In the genomic region with DNA sequence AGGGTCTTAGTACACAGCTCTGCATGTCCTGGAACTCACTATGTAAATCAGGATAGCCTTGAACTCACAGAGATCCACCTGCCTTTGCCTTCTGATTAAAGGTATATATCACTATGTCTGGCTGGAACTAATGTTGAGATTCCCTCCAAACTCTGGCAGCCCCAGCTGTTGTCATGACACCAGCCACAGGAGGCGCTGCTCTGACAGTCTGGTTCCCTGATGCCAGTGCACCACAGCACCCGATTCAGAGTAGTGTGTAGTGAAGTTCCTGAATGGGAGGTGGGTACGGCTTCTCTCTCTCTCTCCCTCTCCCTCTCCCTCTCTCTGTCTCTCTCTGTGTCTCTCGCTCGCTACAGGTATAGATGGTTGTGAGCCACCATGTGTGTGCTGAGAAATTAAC, we compare ENCODE assay signal across 9 mouse cellular contexts. TPM values are rescaled to one million over a fixed set of nuclear protein-coding genes. Genes with fewer than 3 reads are reported as not detected.
DNase-seq lines count a peak whose midpoint lies in the region; ATAC-seq and TF ChIP-seq lines count a peak whose summit lies in the region.
"Had no signal": no experiment of that assay in that cellular context is flagged by ENCODE, and none has a peak within 500 bp of the region (broad histone marks: within the 10 kb centered on the region; RNA-seq: fewer than 3 reads in every experiment).

No protein-coding gene starts in this region.

- no peaks in the 10 kb centered on the region for H3K9me3 ChIP-seq in forebrain, embryonic 12.5 days
- H3K9me3 ChIP-seq in hindbrain, embryonic 13.5 days: no peaks in the 10 kb centered on the region
- H3K9me3 ChIP-seq in liver, embryonic 11.5 days (ENCODE audit: control insufficient read depth, low read length): no peaks in the 10 kb centered on the region

- peaks cover 13% of the 10 kb centered on the region for H3K4me1 ChIP-seq in forebrain, embryonic 12.5 days
- peaks cover 27% of the 10 kb centered on the region for H3K4me1 ChIP-seq in hindbrain, embryonic 13.5 days (replicated peaks)
- peaks cover 11% of the 10 kb centered on the region for H3K4me1 ChIP-seq in liver, embryonic 11.5 days (replicated peaks; ENCODE audit: control insufficient read depth, insufficient read depth, low read length)

- no peak overlapping the region for H3K9ac ChIP-seq in forebrain, embryonic 12.5 days
- peak overlapping the region; percentile 49; the same call in 1 of the 2 replicates for H3K9ac ChIP-seq in hindbrain, embryonic 13.5 days
- H3K9ac ChIP-seq in liver, embryonic 11.5 days (ENCODE audit: low read depth, low read length): no peak overlapping the region

- WGBS in forebrain, embryonic 12.5 days: 9% methylated on average over 5 of the region's 5 CpGs
- 15% methylated on average over 5 of the region's 5 CpGs for WGBS in hindbrain, embryonic 13.5 days
- WGBS in liver, embryonic 11.5 days: 15% methylated on average over 5 of the region's 5 CpGs

- ATAC-seq in forebrain, embryonic 12.5 days (ENCODE audit: low FRiP score): 0 out of 2 replicates have a peak, but pooled peaks have one; percentile 32
- peak; percentile 50 for ATAC-seq in hindbrain, embryonic 13.5 days (ENCODE audit: low FRiP score)
- ATAC-seq in liver, embryonic 11.5 days (replicated peaks; ENCODE audit: low FRiP score): peak; percentile 60
- no peak for ATAC-seq in activated CD4-positive, CD25-positive, alpha-beta regulatory T cell, adult 4 months

- DNase-seq in layer of hippocampus, adult 2 months (ENCODE audit: low spot score in 2 of 2): peak; percentile 52 to 64
- DNase-seq in layer of hippocampus, adult 8-10 months (ENCODE audit: low spot score in 2 of 2): no peak
- peak; percentile 77 for DNase-seq in MEL-GATA-1-ER (ENCODE audit: extremely low read depth, low read depth)
- DNase-seq in liver, embryonic 11.5 days (ENCODE audit: low spot score): peak; percentile 57
- peak; percentile 54 to 73 for DNase-seq in natural killer cell, adult 2 months (ENCODE audit: low spot score in 2 of 2)

- H3K27me3 ChIP-seq in forebrain, embryonic 12.5 days: peaks cover 22% of the 10 kb centered on the region; the same call in 1 of the 2 replicates
- no peaks in the 10 kb centered on the region for H3K27me3 ChIP-seq in hindbrain, embryonic 13.5 days
- H3K27me3 ChIP-seq in liver, embryonic 11.5 days (replicated peaks; ENCODE audit: control insufficient read depth, insufficient read depth, low read length): peaks cover 5% of the 10 kb centered on the region

- TF ChIP-seq CTCF in layer of hippocampus, adult 2 months (conservative IDR thresholded peaks at IDR 0.05): peak; percentile 80

- no peak overlapping the region for H3K4me3 ChIP-seq in layer of hippocampus, adult 2 months
- H3K4me3 ChIP-seq in forebrain, embryonic 12.5 days (replicated peaks): no peak overlapping the region
- H3K4me3 ChIP-seq in hindbrain, embryonic 13.5 days: no peak overlapping the region
- no peak overlapping the region for H3K4me3 ChIP-seq in liver, embryonic 11.5 days (ENCODE audit: low read depth, low read length)

- no peak overlapping the region for H3K4me2 ChIP-seq in forebrain, embryonic 12.5 days
- H3K4me2 ChIP-seq in hindbrain, embryonic 13.5 days: no peak overlapping the region
- peak overlapping the region; percentile 43 for H3K4me2 ChIP-seq in liver, embryonic 11.5 days

- H3K27ac ChIP-seq in layer of hippocampus, adult 2 months: peak overlapping the region; percentile 20; the same call in 1 of the 2 replicates
- no peak overlapping the region for H3K27ac ChIP-seq in forebrain, embryonic 12.5 days
- peak overlapping the region; percentile 85 for H3K27ac ChIP-seq in hindbrain, embryonic 13.5 days
- H3K27ac ChIP-seq in liver, embryonic 11.5 days (ENCODE audit: low read depth, low read length): no peak overlapping the region

- H3K36me3 ChIP-seq in forebrain, embryonic 12.5 days (replicated peaks): peaks cover 18% of the 10 kb centered on the region
- H3K36me3 ChIP-seq in hindbrain, embryonic 13.5 days: peaks cover 20% of the 10 kb centered on the region
- peaks cover 16% of the 10 kb centered on the region for H3K36me3 ChIP-seq in liver, embryonic 11.5 days (ENCODE audit: control insufficient read depth, insufficient read depth, low read length)

RNA-seq across cellular contexts. Expression of gene Dnajc5g, which starts 23.7 kb away (rescaled TPM):
- total RNA-seq in layer of hippocampus, adult 2 months (2021): not detected
- not detected for total RNA-seq in layer of hippocampus, adult 8-10 months (2022)
- not detected in 2 replicates for polyA plus RNA-seq in forebrain, embryonic 12.5 days (2016; fragmentation: Nextera tagmentation; extraction: Ambion mirVana)
- polyA plus RNA-seq in hindbrain, embryonic 13.5 days (2015; fragmentation: Nextera tagmentation; extraction: Ambion mirVana): not detected in 2 replicates
- polyA plus RNA-seq in liver, embryonic 11.5 days (2014; fragmentation: Nextera tagmentation; extraction: Ambion mirVana): not detected in 2 replicates
- polyA plus RNA-seq in activated CD4-positive, CD25-positive, alpha-beta regulatory T cell, adult 4 months (2017; shearing (Covaris generic)): under 1 TPM in 1 of 2 experiments, not detected in 1; 0.28 TPM
- polyA plus RNA-seq: lung, embryonic 16.5 days had no signal

RNA-seq across cellular contexts. Expression of gene Slc30a3, which starts 25.7 kb away (rescaled TPM):
- total RNA-seq in layer of hippocampus, adult 2 months (2021): 10 to 100 TPM; 89.6 to 92.2 TPM
- total RNA-seq in layer of hippocampus, adult 8-10 months (2022): 10 to 100 TPM; 65.2 to 81.6 (median 76.8) TPM
- 2.3 and 2.9 TPM in 2 replicates for polyA plus RNA-seq in forebrain, embryonic 12.5 days (2016; fragmentation: Nextera tagmentation; extraction: Ambion mirVana)
- polyA plus RNA-seq in hindbrain, embryonic 13.5 days (2015; fragmentation: Nextera tagmentation; extraction: Ambion mirVana): 30.5 and 35.0 TPM in 2 replicates
- 1.1 and 1.4 TPM in 2 replicates for polyA plus RNA-seq in liver, embryonic 11.5 days (2014; fragmentation: Nextera tagmentation; extraction: Ambion mirVana)
- not detected for polyA plus RNA-seq in activated CD4-positive, CD25-positive, alpha-beta regulatory T cell, adult 4 months (2017; shearing (Covaris generic))

RNA-seq across cellular contexts. Expression of gene Cad, which starts 27.8 kb away (rescaled TPM):
- 10 to 100 TPM; 17.1 to 21.6 TPM for total RNA-seq in layer of hippocampus, adult 2 months (2021)
- total RNA-seq in layer of hippocampus, adult 8-10 months (2022): 10 to 100 TPM; 18.2 to 20.4 (median 19.2) TPM
- 45.4 and 54.1 TPM in 2 replicates for polyA plus RNA-seq in forebrain, embryonic 12.5 days (2016; fragmentation: Nextera tagmentation; extraction: Ambion mirVana)
- polyA plus RNA-seq in hindbrain, embryonic 13.5 days (2015; fragmentation: Nextera tagmentation; extraction: Ambion mirVana): 13.7 and 14.7 TPM in 2 replicates
- 65.0 and 66.0 TPM in 2 replicates for polyA plus RNA-seq in liver, embryonic 11.5 days (2014; fragmentation: Nextera tagmentation; extraction: Ambion mirVana)
- 1 to 10 TPM; 5.7 to 9.7 TPM for polyA plus RNA-seq in activated CD4-positive, CD25-positive, alpha-beta regulatory T cell, adult 4 months (2017; shearing (Covaris generic))

RNA-seq across cellular contexts. Expression of gene Slc5a6, which starts 33.6 kb away (rescaled TPM):
- 10 to 100 TPM; 15.0 to 16.1 TPM for total RNA-seq in layer of hippocampus, adult 2 months (2021)
- 10 to 100 TPM; 15.8 to 21.3 (median 18.6) TPM for total RNA-seq in layer of hippocampus, adult 8-10 months (2022)
- polyA plus RNA-seq in forebrain, embryonic 12.5 days (2016; fragmentation: Nextera tagmentation; extraction: Ambion mirVana): 11.1 and 12.1 TPM in 2 replicates
- 18.1 and 20.3 TPM in 2 replicates for polyA plus RNA-seq in hindbrain, embryonic 13.5 days (2015; fragmentation: Nextera tagmentation; extraction: Ambion mirVana)
- 9.3 and 10.3 TPM in 2 replicates for polyA plus RNA-seq in liver, embryonic 11.5 days (2014; fragmentation: Nextera tagmentation; extraction: Ambion mirVana)
- 1 to 10 TPM; 2.7 to 3.2 TPM for polyA plus RNA-seq in activated CD4-positive, CD25-positive, alpha-beta regulatory T cell, adult 4 months (2017; shearing (Covaris generic))

RNA-seq across cellular contexts. Expression of gene Trim54, which starts 34.2 kb away (rescaled TPM):
- total RNA-seq in layer of hippocampus, adult 2 months (2021): not detected
- not detected for total RNA-seq in layer of hippocampus, adult 8-10 months (2022)
- polyA plus RNA-seq in forebrain, embryonic 12.5 days (2016; fragmentation: Nextera tagmentation; extraction: Ambion mirVana): not detected in 2 replicates
- polyA plus RNA-seq in hindbrain, embryonic 13.5 days (2015; fragmentation: Nextera tagmentation; extraction: Ambion mirVana): 0.16 TPM in 1 of 2 replicates, not detected in the other
- 0.43 TPM in 1 of 2 replicates, not detected in the other for polyA plus RNA-seq in liver, embryonic 11.5 days (2014; fragmentation: Nextera tagmentation; extraction: Ambion mirVana)
- polyA plus RNA-seq in activated CD4-positive, CD25-positive, alpha-beta regulatory T cell, adult 4 months (2017; shearing (Covaris generic)): not detected

Comparison
In these comparisons a context has a peak if more than half of its experiments do, and no peak if none do; other contexts are left out.
1. DNase-seq: peak in layer of hippocampus, adult 2 months (2 of 2), MEL-GATA-1-ER (single experiment), liver, embryonic 11.5 days (single experiment) and natural killer cell, adult 2 months (2 of 2); none in layer of hippocampus, adult 8-10 months (0 of 2).
2. H3K27ac ChIP-seq: peak in layer of hippocampus, adult 2 months (single experiment) and hindbrain, embryonic 13.5 days (single experiment); none in forebrain, embryonic 12.5 days (single experiment) and liver, embryonic 11.5 days (single experiment).